Mouse (Mus musculus) C2C12 (cell line): ENCODE data around the gene Cdh16. TPM values are rescaled to one million over a fixed set of nuclear protein-coding genes. Genes with fewer than 3 reads are reported as not detected.

Experiments
- H3K27me3 ChIP-seq: one replicate; pipeline ENCODE4 v1.6.1; 2011; ENCODE audit not compliant: control insufficient read depth, insufficient read depth, insufficient read length
- H3K36me3 ChIP-seq: one replicate; pipeline ENCODE4 v1.6.1; 2011; ENCODE audit not compliant: control insufficient read depth, insufficient read depth
- H3K4me3 ChIP-seq: one replicate; pipeline ENCODE4 v1.5.1; 2011; ENCODE audit warnings: mild to moderate bottlenecking, control low read depth; ENCODE audit not compliant: poor library complexity, insufficient read depth, severe bottlenecking
- H3K79me2 ChIP-seq: one replicate; pipeline ENCODE4 v1.6.1; 2011; ENCODE audit not compliant: control insufficient read depth, insufficient read depth
- H3K79me3 ChIP-seq: one replicate; pipeline ENCODE4 v1.6.1; 2011; ENCODE audit warnings: low read depth, control low read depth
- H3ac ChIP-seq: one replicate; pipeline ENCODE3; 2011; ENCODE audit warnings: low read depth; ENCODE audit not compliant: control insufficient read depth, insufficient read length
- CEBPB ChIP-seq: IDR thresholded peaks from one replicate; pipeline ENCODE4 v1.6.1; 2011; ENCODE audit warnings: low read depth, mild to moderate bottlenecking, control low read depth, moderate library complexity
- CTCF ChIP-seq: IDR thresholded peaks from one replicate; pipeline ENCODE4 v1.5.1; 2011; ENCODE audit not compliant: control insufficient read depth, insufficient read depth, insufficient read length
- FOSL1 ChIP-seq: IDR thresholded peaks from one replicate; pipeline ENCODE4 v1.8.0; 2011; ENCODE audit warnings: mild to moderate bottlenecking, low read length; ENCODE audit not compliant: poor library complexity, insufficient read depth, severe bottlenecking
- MAX ChIP-seq: IDR thresholded peaks from one replicate; pipeline ENCODE4 v1.6.1; 2011; ENCODE audit warnings: mild to moderate bottlenecking, control low read depth
- MYOD1 ChIP-seq: IDR thresholded peaks from one replicate; pipeline ENCODE4 v1.6.1; 2011; ENCODE audit warnings: low read depth; ENCODE audit not compliant: control insufficient read depth, insufficient read length
- MYOG ChIP-seq: IDR thresholded peaks from one replicate; pipeline ENCODE4 v1.6.1; 2011; ENCODE audit not compliant: control insufficient read depth, insufficient read length; ENCODE audit errors: extremely low read depth
- USF1 ChIP-seq: IDR thresholded peaks from one replicate; pipeline ENCODE4 v1.6.1; 2011; ENCODE audit warnings: low read depth, mild to moderate bottlenecking, control low read depth, moderate library complexity
- polyA plus RNA-seq: library from polyadenylated mRNA; unstranded; fragments of >200 nt; fragmentation: generic; extraction: Trizol; gene quantifications from one replicate; pipeline ENCODE4 v1.2.1, GENCODE M21; 2012; ENCODE audit warnings: missing spikeins

The Cdh16 gene
- polyA plus RNA-seq, 1 experiment, result not detected

GRCm38 (mm10) chr8:104557226-104557625 is 67.0 kb downstream of the Cdh16 start:
- H3K79me3 ChIP-seq, result no peaks in the 10 kb centered on the region
- no peak overlapping the region for H3K4me3 ChIP-seq
- H3K79me2 ChIP-seq, result no peaks in the 10 kb centered on the region
- no peaks in the 10 kb centered on the region for H3K36me3 ChIP-seq
- peaks cover 19% of the 10 kb centered on the region for H3K27me3 ChIP-seq
- no peak overlapping the region for H3ac ChIP-seq
- TF ChIP-seq MAX (no peak), USF1 (no peak), MYOG (no peak), FOSL1 (no peak), CEBPB (no peak), MYOD1 (no peak), CTCF (no peak)

GRCm38 (mm10) chr8:104555191-104555590 is 69.0 kb downstream of the Cdh16 start:
- Histone ChIP-seq H3K27me3 (peaks cover 19% of the 10 kb centered on the region), H3ac (no peak overlapping the region), H3K79me2 (no peaks in the 10 kb centered on the region), H3K4me3 (no peak overlapping the region), H3K36me3 (no peaks in the 10 kb centered on the region), H3K79me3 (no peaks in the 10 kb centered on the region)
- no peak for TF ChIP-seq MYOG
- no peak for TF ChIP-seq FOSL1
- TF ChIP-seq MAX, result no peak
- no peak for TF ChIP-seq CEBPB
- TF ChIP-seq USF1, result no peak
- no peak for TF ChIP-seq CTCF
- TF ChIP-seq MYOD1, result no peak

Other genes starting within 250 kb of the Cdh16 start
- 11.3 TPM for gene Cmtm4, start 228.6 kb downstream of the Cdh16 start, polyA plus RNA-seq
- 26.8 TPM for gene Dync1li2, start 181.3 kb downstream of the Cdh16 start, polyA plus RNA-seq
- gene Terb1, start 114.5 kb downstream of the Cdh16 start, polyA plus RNA-seq, result not detected
- 13.8 TPM for gene Nae1, start 89.8 kb downstream of the Cdh16 start, polyA plus RNA-seq
- 0.16 TPM for gene Car7, start 89.7 kb downstream of the Cdh16 start, polyA plus RNA-seq
- gene Pdp2, start 32.9 kb downstream of the Cdh16 start, polyA plus RNA-seq, result 2.6 TPM
- gene Rrad, start 6.9 kb upstream of the Cdh16 start, polyA plus RNA-seq, result 8.5 TPM
- gene Ciao2b, start 17.6 kb upstream of the Cdh16 start, polyA plus RNA-seq, result 180 TPM
- not detected for gene Ces2a, start 109.6 kb upstream of the Cdh16 start, polyA plus RNA-seq
- not detected for gene Ces2b, start 207.2 kb upstream of the Cdh16 start, polyA plus RNA-seq
- gene Ces2c, start 222.7 kb upstream of the Cdh16 start, polyA plus RNA-seq, result not detected